Mouse (Mus musculus) lung, postnatal 0 days (tissue): Measurements from ENCODE around the gene Celf2. TPM values are rescaled to one million over a fixed set of nuclear protein-coding genes. Genes with fewer than 3 reads are reported as not detected.
A peak's percentile ranks its signal among the peaks of the same experiment; 100 is the strongest.

Experiments
- ATAC-seq: fragments of 200-750 bp; cut with Nextera tagmentation; 2 replicates; pipeline ENCODE4 v1.8.0; 2017; ENCODE audit warnings: moderate library complexity
- DNase-seq: peaks from one replicate; pipeline ENCODE4 v3.0.0-alpha.2; 2016; ENCODE audit warnings: low spot score
- H3K27ac ChIP-seq: fragments of 300-500 bp; sonication (generic); 2 replicates; pipeline ENCODE4 v1.5.1; 2014; ENCODE audit warnings: antibody characterized with exemption, mild to moderate bottlenecking, low read length, mixed read lengths
- H3K27me3 ChIP-seq: fragments of 300-500 bp; sonication (generic); replicated peaks from 2 replicates; pipeline ENCODE4 v1.6.1; 2014; ENCODE audit warnings: low read length, mixed read lengths; ENCODE audit not compliant: insufficient read depth
- H3K36me3 ChIP-seq: fragments of 300-500 bp; sonication (generic); 2 replicates; pipeline ENCODE4 v1.6.1; 2014; ENCODE audit warnings: low read length, mixed read lengths; ENCODE audit not compliant: insufficient read depth
- H3K4me1 ChIP-seq: fragments of 300-500 bp; sonication (generic); 2 replicates; pipeline ENCODE4 v1.6.1; 2014; ENCODE audit warnings: antibody characterized with exemption, low read depth, low read length, mixed read lengths; ENCODE audit not compliant: insufficient read depth
- H3K4me2 ChIP-seq: fragments of 300-500 bp; sonication (generic); replicated peaks from 2 replicates; pipeline ENCODE4 v1.6.1; 2014; ENCODE audit warnings: low read depth, mild to moderate bottlenecking, low read length, moderate library complexity, mixed read lengths
- H3K4me3 ChIP-seq: fragments of 300-500 bp; sonication (generic); 2 replicates; pipeline ENCODE4 v1.5.1; 2014; ENCODE audit warnings: low read depth, low read length
- H3K9ac ChIP-seq: fragments of 300-500 bp; sonication (generic); replicated peaks from 2 replicates; pipeline ENCODE4 v1.6.1; 2014; ENCODE audit warnings: low read depth, mild to moderate bottlenecking
- H3K9me3 ChIP-seq: fragments of 300-500 bp; sonication (generic); 2 replicates; pipeline ENCODE4 v1.6.1; 2016; ENCODE audit warnings: low read length, mixed read lengths
- CTCF ChIP-seq: IDR thresholded peaks from 2 replicates; pipeline ENCODE4 v1.5.1; 2016; ENCODE audit warnings: antibody characterized with exemption, mild to moderate bottlenecking
- EP300 ChIP-seq: IDR thresholded peaks from 2 replicates; pipeline ENCODE4 v1.6.1; 2016; ENCODE audit warnings: antibody characterized with exemption, mild to moderate bottlenecking, control low read depth
- WGBS: fragments of 180-500 bp; shearing (Covaris S2); extraction: QIAGEN DNeasy Blood & Tissue Kit; methylation state at CpG from one replicate; pipeline ENCODE4 v1.1.7; 2014; 5-methylcytosine and 5-hydroxymethylcytosine counted together
- polyA plus RNA-seq: library from polyadenylated mRNA; unstranded; fragments of >200 nt; fragmentation: Nextera tagmentation; extraction: Ambion mirVana; gene quantifications from 2 replicates; pipeline ENCODE4 v1.2.1, GENCODE M21; 2015

Gene Celf2
- polyA plus RNA-seq, 1 experiment from 2014 or later, result 49.6 TPM

GRCm38 (mm10) chr2:7089069-7089834 is 420.1 kb downstream of the Celf2 start:
- Histone ChIP-seq H3K4me3 (no peak overlapping the region), H3K27me3 (no peaks in the 10 kb centered on the region), H3K9ac (no peak overlapping the region), H3K4me2 (no peak overlapping the region), H3K4me1 (peaks cover 4% of the 10 kb centered on the region; the same call in 1 of the 2 replicates), H3K27ac (peak overlapping the region; percentile 59; the same call in 1 of the 2 replicates), H3K36me3 (no peaks in the 10 kb centered on the region), H3K9me3 (no peaks in the 10 kb centered on the region)
- DNase-seq, result peak; percentile 93
- WGBS, result 12% methylated on average over 7 of the region's 7 CpGs
- peak; percentile 92 for ATAC-seq
- peak; percentile 97 for TF ChIP-seq EP300
- TF ChIP-seq CTCF, result no peak

GRCm38 (mm10) chr2:7088536-7088935 is 420.8 kb downstream of the Celf2 start:
- no peaks in the 10 kb centered on the region for H3K9me3 ChIP-seq
- TF ChIP-seq CTCF, result no peak
- TF ChIP-seq EP300, result no peak
- no peak overlapping the region for H3K4me2 ChIP-seq
- no peak overlapping the region for H3K4me3 ChIP-seq
- no peaks in the 10 kb centered on the region for H3K36me3 ChIP-seq
- H3K9ac ChIP-seq, result no peak overlapping the region
- WGBS, result 24% methylated on average over 4 of the region's 4 CpGs
- no peak for ATAC-seq
- H3K27me3 ChIP-seq, result no peaks in the 10 kb centered on the region
- peaks cover 9% of the 10 kb centered on the region; the same call in 1 of the 2 replicates for H3K4me1 ChIP-seq
- DNase-seq, result no peak
- no peak overlapping the region; the same call in 1 of the 2 replicates for H3K27ac ChIP-seq

GRCm38 (mm10) chr2:7087480-7087879 is 421.9 kb downstream of the Celf2 start:
- no peaks in the 10 kb centered on the region for H3K9me3 ChIP-seq
- no peaks in the 10 kb centered on the region for H3K27me3 ChIP-seq
- H3K4me1 ChIP-seq, result peaks cover 12% of the 10 kb centered on the region; the same call in 1 of the 2 replicates
- TF ChIP-seq CTCF (no peak), EP300 (no peak)
- 53% methylated on average over 14 of the region's 14 CpGs for WGBS
- DNase-seq (no peak), ATAC-seq (no peak)
- no peaks in the 10 kb centered on the region for H3K36me3 ChIP-seq
- no peak overlapping the region for H3K4me3 ChIP-seq
- no peak overlapping the region for H3K27ac ChIP-seq
- no peak overlapping the region for H3K4me2 ChIP-seq
- no peak overlapping the region for H3K9ac ChIP-seq

- Histone ChIP-seq H3K4me1 (peaks cover 15% of the 10 kb centered on the region; the same call in 1 of the 2 replicates), H3K36me3 (no peaks in the 10 kb centered on the region), H3K27ac (peak overlapping the region; percentile 66), H3K4me2 (peak overlapping the region; percentile 35; the same call in 1 of the 2 replicates), H3K9ac (no peak overlapping the region), H3K9me3 (no peaks in the 10 kb centered on the region), H3K27me3 (no peaks in the 10 kb centered on the region), H3K4me3 (peak overlapping the region; percentile 40; the same call in 1 of the 2 replicates)
- ATAC-seq (peak; percentile 67), DNase-seq (peak; percentile 71)
- WGBS, result 19% methylated on average over 4 of the region's 4 CpGs
- no peak for TF ChIP-seq EP300
- TF ChIP-seq CTCF, result no peak
Measured at GRCm38 (mm10) chr2:7083489-7084090, 425.8 kb downstream of the Celf2 start.

GRCm38 (mm10) chr2:7082376-7083025 is 426.9 kb downstream of the Celf2 start:
- TF ChIP-seq CTCF (no peak), EP300 (no peak)
- peaks cover 2% of the 10 kb centered on the region; the same call in 1 of the 2 replicates for H3K9me3 ChIP-seq
- peak; percentile 24 for ATAC-seq
- 55% methylated on average over 9 of the region's 9 CpGs for WGBS
- H3K36me3 ChIP-seq, result no peaks in the 10 kb centered on the region
- no peaks in the 10 kb centered on the region for H3K27me3 ChIP-seq
- peaks cover 13% of the 10 kb centered on the region; the same call in 1 of the 2 replicates for H3K4me1 ChIP-seq
- no peak overlapping the region for H3K9ac ChIP-seq
- H3K4me3 ChIP-seq, result peak overlapping the region; percentile 40
- peak overlapping the region; percentile 66 for H3K27ac ChIP-seq
- H3K4me2 ChIP-seq, result peak overlapping the region; percentile 53
- DNase-seq, result peak; percentile 70
